Mouse (Mus musculus) hindbrain, embryonic 12.5 days (tissue): ENCODE data around the gene Tmem63c. TPM values are rescaled to one million over a fixed set of nuclear protein-coding genes. Genes with fewer than 3 reads are reported as not detected.
A peak's percentile ranks its signal among the peaks of the same experiment; 100 is the strongest.

ENCODE experiments used
- ATAC-seq: fragments of 200-750 bp; cut with Nextera tagmentation; 2 replicates; pipeline ENCODE4 v1.8.0; 2017; ENCODE audit warnings: moderate TSS enrichment; ENCODE audit not compliant: low FRiP score
- H3K27ac ChIP-seq: fragments of 300-500 bp; sonication (generic); 2 replicates; pipeline ENCODE4 v1.5.1; 2016; ENCODE audit warnings: mild to moderate bottlenecking
- H3K27me3 ChIP-seq: fragments of 300-500 bp; sonication (generic); 2 replicates; pipeline ENCODE4 v1.6.1; 2016; ENCODE audit warnings: mild to moderate bottlenecking
- H3K36me3 ChIP-seq: fragments of 300-500 bp; sonication (generic); 2 replicates; pipeline ENCODE4 v1.6.1; 2016; ENCODE audit warnings: mild to moderate bottlenecking
- H3K4me1 ChIP-seq: fragments of 300-500 bp; sonication (generic); 2 replicates; pipeline ENCODE4 v1.6.1; 2016
- H3K4me2 ChIP-seq: fragments of 300-500 bp; sonication (generic); replicated peaks from 2 replicates; pipeline ENCODE4 v1.6.1; 2016; ENCODE audit warnings: mild to moderate bottlenecking
- H3K4me3 ChIP-seq: fragments of 300-500 bp; sonication (generic); 2 replicates; pipeline ENCODE4 v1.5.1; 2016; ENCODE audit warnings: mild to moderate bottlenecking
- H3K9ac ChIP-seq: fragments of 300-500 bp; sonication (generic); 2 replicates; pipeline ENCODE4 v1.6.1; 2016; ENCODE audit warnings: mild to moderate bottlenecking, moderate library complexity
- H3K9me3 ChIP-seq: fragments of 300-500 bp; sonication (generic); replicated peaks from 2 replicates; pipeline ENCODE4 v1.6.1; 2016; ENCODE audit warnings: mild to moderate bottlenecking
- WGBS: fragments of 180-500 bp; shearing (Covaris S2); methylation state at CpG from one replicate; pipeline ENCODE4 v1.1.7; 2016; 5-methylcytosine and 5-hydroxymethylcytosine counted together
- polyA plus RNA-seq: library from polyadenylated mRNA; unstranded; fragments of >200 nt; fragmentation: Nextera tagmentation; extraction: Ambion mirVana; gene quantifications from 2 replicates; pipeline ENCODE4 v1.2.1, GENCODE M21; 2016

Tmem63c gene
- polyA plus RNA-seq, 1 experiment from 2014 or later: 1.8 TPM

- Histone ChIP-seq H3K36me3 (no peaks in the 10 kb centered on the region), H3K9me3 (no peaks in the 10 kb centered on the region), H3K4me1 (peaks cover 16% of the 10 kb centered on the region), H3K4me2 (no peak overlapping the region), H3K4me3 (no peak overlapping the region), H3K9ac (no peak overlapping the region), H3K27ac (no peak overlapping the region), H3K27me3 (no peaks in the 10 kb centered on the region)
- no peak for ATAC-seq
- 59% methylated on average over 3 of the region's 3 CpGs for WGBS
Observed at GRCm38 (mm10) chr12:87003606-87004005, 17.5 kb upstream of the Tmem63c start.

DNA sequence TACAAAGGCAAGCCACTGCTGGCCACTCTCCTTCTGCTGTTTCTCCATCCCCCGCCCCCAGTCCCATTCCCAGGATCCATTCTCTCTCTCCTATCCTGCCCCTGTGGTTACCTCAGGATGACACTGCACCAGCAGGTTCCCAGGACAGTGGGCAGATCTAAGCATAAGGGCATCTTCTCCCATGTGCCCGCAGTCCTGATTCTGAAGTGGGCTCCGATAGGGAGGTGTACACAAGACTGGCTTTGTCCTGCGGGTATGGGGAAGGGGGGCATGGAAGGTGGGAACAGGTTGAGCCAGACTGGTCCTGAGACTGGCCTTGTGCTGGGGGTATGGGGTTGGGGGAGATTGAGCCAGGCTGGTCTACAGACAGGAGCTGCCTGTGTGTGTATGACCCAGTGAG lies 16.5 kb upstream of the Tmem63c start:
- peaks cover 16% of the 10 kb centered on the region for H3K4me1 ChIP-seq

GRCm38 (mm10) chr12:87017041-87017440 lies 4.1 kb upstream of the Tmem63c start:
- H3K9me3 ChIP-seq: no peaks in the 10 kb centered on the region
- H3K4me2 ChIP-seq: no peak overlapping the region
- H3K4me1 ChIP-seq: no peaks in the 10 kb centered on the region
- no peaks in the 10 kb centered on the region for H3K27me3 ChIP-seq
- no peak overlapping the region for H3K9ac ChIP-seq
- no peaks in the 10 kb centered on the region for H3K36me3 ChIP-seq
- H3K27ac ChIP-seq: no peak overlapping the region
- H3K4me3 ChIP-seq: no peak overlapping the region
- ATAC-seq: no peak
- WGBS: 41% methylated on average over 3 of the region's 3 CpGs

More for the DNA sequence above, 16.5 kb upstream of the Tmem63c start:
- no peaks in the 10 kb centered on the region for H3K27me3 ChIP-seq
- no peak overlapping the region for H3K27ac ChIP-seq
- no peaks in the 10 kb centered on the region for H3K9me3 ChIP-seq
- H3K4me3 ChIP-seq: no peak overlapping the region
- H3K36me3 ChIP-seq: no peaks in the 10 kb centered on the region
- H3K4me2 ChIP-seq: no peak overlapping the region
- no peak overlapping the region for H3K9ac ChIP-seq
- no peak for ATAC-seq
- 80% methylated on average over 4 of the region's 4 CpGs for WGBS

GRCm38 (mm10) chr12:87018756-87019155 lies 2.4 kb upstream of the Tmem63c start:
- 92% methylated on average over 2 of the region's 2 CpGs for WGBS
- no peak for ATAC-seq
- H3K36me3 ChIP-seq: no peaks in the 10 kb centered on the region

GRCm38 (mm10) chr12:87022006-87022405 lies 866 bp downstream of the Tmem63c start:
- H3K4me3 ChIP-seq: no peak overlapping the region
- ATAC-seq: no peak
- 79% methylated on average over 2 of the region's 2 CpGs for WGBS

More at GRCm38 (mm10) chr12:87018756-87019155, 2.4 kb upstream of the Tmem63c start:
- Histone ChIP-seq H3K4me2 (no peak overlapping the region), H3K4me3 (no peak overlapping the region), H3K27me3 (no peaks in the 10 kb centered on the region), H3K27ac (no peak overlapping the region), H3K9me3 (no peaks in the 10 kb centered on the region), H3K4me1 (no peaks in the 10 kb centered on the region), H3K9ac (no peak overlapping the region)

GRCm38 (mm10) chr12:87023456-87023855 lies 2.3 kb downstream of the Tmem63c start:
- H3K36me3 ChIP-seq: no peaks in the 10 kb centered on the region
- no peak overlapping the region for H3K9ac ChIP-seq
- H3K4me3 ChIP-seq: no peak overlapping the region
- no peak for ATAC-seq
- H3K27me3 ChIP-seq: peaks cover 29% of the 10 kb centered on the region
- peaks cover 13% of the 10 kb centered on the region for H3K4me1 ChIP-seq
- no peak overlapping the region for H3K27ac ChIP-seq
- no peaks in the 10 kb centered on the region for H3K9me3 ChIP-seq
- 78% methylated on average over 3 of the region's 3 CpGs for WGBS
- no peak overlapping the region for H3K4me2 ChIP-seq

More at GRCm38 (mm10) chr12:87022006-87022405, 866 bp downstream of the Tmem63c start:
- no peaks in the 10 kb centered on the region for H3K36me3 ChIP-seq
- H3K4me2 ChIP-seq: no peak overlapping the region
- peaks cover 15% of the 10 kb centered on the region for H3K27me3 ChIP-seq
- H3K27ac ChIP-seq: no peak overlapping the region
- H3K9me3 ChIP-seq: no peaks in the 10 kb centered on the region
- H3K9ac ChIP-seq: no peak overlapping the region
- peaks cover 10% of the 10 kb centered on the region for H3K4me1 ChIP-seq

DNA sequence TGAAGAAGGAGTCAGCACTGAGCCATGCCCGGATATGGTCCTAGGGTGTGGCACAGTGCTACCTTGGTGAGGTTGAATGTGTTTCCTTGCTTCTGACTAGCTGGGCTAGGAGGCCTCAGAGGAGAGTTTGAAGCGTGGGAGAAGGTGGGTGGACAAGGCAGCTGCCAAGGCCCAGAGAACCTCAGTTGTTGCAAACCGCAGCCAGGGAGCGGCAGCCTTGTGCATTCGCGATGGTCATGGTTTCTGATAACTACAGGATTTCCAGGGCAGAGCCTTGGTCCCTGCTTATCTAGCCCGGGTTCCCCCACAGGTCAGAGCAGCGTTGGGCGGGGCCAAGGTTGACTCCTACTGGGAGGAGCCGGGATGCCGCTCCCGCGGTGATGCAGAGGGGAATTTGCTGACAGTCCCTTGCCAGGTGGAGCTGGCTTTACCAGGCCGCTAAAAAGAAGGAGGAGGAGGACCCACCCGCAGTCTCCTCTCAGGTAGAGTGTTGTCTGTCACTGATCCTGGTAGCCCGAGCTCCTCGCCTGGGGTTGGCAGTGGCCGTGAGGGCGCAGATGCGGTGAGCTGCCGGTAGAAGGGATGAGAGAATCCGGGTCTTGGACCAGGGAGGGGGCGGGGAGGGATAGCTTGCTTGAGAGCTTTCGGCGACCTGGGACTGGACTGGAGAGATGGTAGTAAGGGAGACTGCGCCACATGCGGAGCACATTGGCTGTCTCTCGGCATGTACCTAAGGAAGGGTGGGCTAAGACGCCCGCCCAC lies 5.2 kb downstream of the Tmem63c start:
- Histone ChIP-seq H3K9me3 (no peaks in the 10 kb centered on the region), H3K36me3 (no peaks in the 10 kb centered on the region), H3K4me3 (peak overlapping the region; percentile 42), H3K9ac (peak overlapping the region; percentile 54), H3K4me2 (peak overlapping the region; percentile 65), H3K27ac (0 out of 2 replicates have a peak overlapping the region, but pooled peaks have one; percentile 24), H3K27me3 (peaks cover 30% of the 10 kb centered on the region), H3K4me1 (peaks cover 13% of the 10 kb centered on the region)
- 3% methylated on average over 30 of the region's 30 CpGs for WGBS
- ATAC-seq: peak; percentile 64

GRCm38 (mm10) chr12:87026871-87027240 lies 5.7 kb downstream of the Tmem63c start:
- peak; percentile 36; the same call in 1 of the 2 replicates for ATAC-seq
- H3K27me3 ChIP-seq: peaks cover 30% of the 10 kb centered on the region
- H3K9ac ChIP-seq: peak overlapping the region; percentile 54
- WGBS: 18% methylated on average over 8 of the region's 8 CpGs
- H3K4me1 ChIP-seq: peaks cover 13% of the 10 kb centered on the region
- H3K9me3 ChIP-seq: no peaks in the 10 kb centered on the region
- H3K27ac ChIP-seq: 0 out of 2 replicates have a peak overlapping the region, but pooled peaks have one; percentile 24
- H3K4me3 ChIP-seq: peak overlapping the region; percentile 42
- H3K4me2 ChIP-seq: peak overlapping the region; percentile 65
- H3K36me3 ChIP-seq: no peaks in the 10 kb centered on the region

- WGBS: 48% methylated on average over 5 of the region's 5 CpGs
- Histone ChIP-seq H3K36me3 (no peaks in the 10 kb centered on the region), H3K4me2 (peak overlapping the region; percentile 65), H3K9me3 (no peaks in the 10 kb centered on the region), H3K4me3 (0 out of 2 replicates have a peak overlapping the region, but pooled peaks have one; percentile 42), H3K27me3 (peaks cover 30% of the 10 kb centered on the region), H3K9ac (no peak overlapping the region), H3K4me1 (peaks cover 13% of the 10 kb centered on the region), H3K27ac (no peak overlapping the region)
- ATAC-seq: no peak
Observed at GRCm38 (mm10) chr12:87027391-87027790, 6.3 kb downstream of the Tmem63c start.

DNA sequence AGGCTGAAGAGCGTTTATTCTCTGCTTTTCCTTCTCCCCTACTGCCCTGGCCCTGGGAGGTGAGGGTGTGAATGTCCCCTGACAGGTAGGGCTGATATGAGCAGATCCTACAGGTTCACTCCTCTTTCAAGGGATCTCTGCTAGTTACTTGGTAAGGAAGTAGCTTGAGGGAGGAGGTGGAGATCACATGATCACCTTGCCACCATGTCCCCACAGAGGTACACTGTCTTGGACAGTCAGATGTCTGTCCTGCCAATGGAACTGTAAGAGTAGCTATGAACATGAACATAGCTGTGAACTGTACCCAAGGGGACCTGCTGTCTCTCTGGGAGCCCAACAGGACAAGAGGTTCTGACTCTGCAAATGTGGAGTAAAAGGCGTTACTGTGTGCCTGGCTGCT lies 6.9 kb downstream of the Tmem63c start:
- H3K9me3 ChIP-seq: no peaks in the 10 kb centered on the region
- H3K36me3 ChIP-seq: no peaks in the 10 kb centered on the region
- no peak overlapping the region for H3K9ac ChIP-seq
- H3K27ac ChIP-seq: no peak overlapping the region
- no peak overlapping the region for H3K4me2 ChIP-seq
- peaks cover 30% of the 10 kb centered on the region for H3K27me3 ChIP-seq
- ATAC-seq: no peak
- H3K4me3 ChIP-seq: no peak overlapping the region
- 90% methylated on average over 2 of the region's 2 CpGs for WGBS
- H3K4me1 ChIP-seq: peaks cover 13% of the 10 kb centered on the region

GRCm38 (mm10) chr12:87029251-87029976 lies 8.3 kb downstream of the Tmem63c start:
- H3K9me3 ChIP-seq: no peaks in the 10 kb centered on the region
- 74% methylated on average over 5 of the region's 5 CpGs for WGBS
- H3K4me2 ChIP-seq: no peak overlapping the region
- ATAC-seq: no peak
- H3K4me3 ChIP-seq: no peak overlapping the region
- peaks cover 13% of the 10 kb centered on the region for H3K4me1 ChIP-seq
- H3K27ac ChIP-seq: no peak overlapping the region
- H3K27me3 ChIP-seq: peaks cover 30% of the 10 kb centered on the region
- H3K36me3 ChIP-seq: no peaks in the 10 kb centered on the region
- H3K9ac ChIP-seq: no peak overlapping the region

- no peaks in the 10 kb centered on the region for H3K36me3 ChIP-seq
- no peaks in the 10 kb centered on the region for H3K9me3 ChIP-seq
- WGBS: 82% methylated on average over 5 of the region's 5 CpGs
- no peak overlapping the region for H3K4me3 ChIP-seq
- ATAC-seq: no peak
- peaks cover 23% of the 10 kb centered on the region for H3K27me3 ChIP-seq
- H3K9ac ChIP-seq: no peak overlapping the region
- no peak overlapping the region for H3K27ac ChIP-seq
- peaks cover 10% of the 10 kb centered on the region for H3K4me1 ChIP-seq
- H3K4me2 ChIP-seq: no peak overlapping the region
Observed at GRCm38 (mm10) chr12:87031163-87031763, 10.1 kb downstream of the Tmem63c start.
